Mouse (Mus musculus): ENCODE results near the gene Msh4. TPM values are rescaled to one million over a fixed set of nuclear protein-coding genes. Genes with fewer than 3 reads are reported as not detected.

Gene Msh4
- total RNA-seq, 1 experiment from 2014 or later: 0.23 TPM

DNA sequence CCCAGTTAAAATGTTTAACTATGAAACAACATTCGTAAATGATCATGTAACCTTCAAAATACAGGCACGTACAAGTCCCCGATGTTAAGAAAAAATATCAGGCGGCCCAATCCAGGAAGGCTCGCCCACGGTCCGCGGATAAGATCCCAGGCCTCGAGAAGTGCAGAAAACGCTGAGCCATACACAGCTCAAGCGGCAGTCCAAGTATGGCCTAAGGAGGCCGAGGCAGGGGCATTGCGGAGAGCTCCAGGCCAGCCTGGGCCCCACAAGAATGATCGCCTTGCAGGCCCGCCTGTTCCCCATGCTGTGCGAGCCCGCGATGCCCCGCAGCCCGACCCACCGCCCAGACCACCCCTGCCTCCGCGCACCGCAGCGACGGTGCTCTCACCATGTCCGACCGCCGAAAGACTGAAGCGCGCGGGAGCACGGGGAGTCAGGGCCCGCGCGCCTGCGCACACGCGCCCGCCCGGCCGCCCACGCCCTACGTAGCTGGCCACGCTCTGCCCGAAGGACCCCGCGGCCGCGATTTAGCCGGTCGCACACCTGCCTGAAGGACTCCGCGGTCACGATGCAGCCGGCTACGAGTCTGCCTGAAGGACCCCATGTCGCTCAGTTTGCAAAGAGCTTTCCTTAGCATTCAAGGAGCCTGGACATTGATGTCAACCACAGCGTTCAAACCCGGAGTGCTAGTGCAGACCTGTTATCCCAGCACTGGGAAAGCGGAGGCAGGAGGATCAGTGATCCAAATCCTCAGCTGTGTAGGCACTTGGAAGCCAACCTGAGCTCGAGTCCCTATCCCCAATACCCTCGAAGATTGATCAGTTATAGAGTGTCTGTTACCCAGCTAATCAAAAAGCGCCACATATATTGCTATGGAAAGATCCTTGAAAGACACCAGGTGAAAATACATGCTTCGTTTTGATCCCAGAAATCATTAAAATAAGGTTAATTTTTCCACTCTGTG lies 6.9 kb upstream of the Msh4 start, which contains the start of gene Rabggtb:
Gene Rabggtb, minus strand, starts transcription at position 464 of the 964 bp plus-strand sequence.
- peak; percentile 98 for ATAC-seq (ENCODE audit: extremely low read depth, insufficient number of reproducible peaks, low FRiP score, poor library complexity, severe bottlenecking)

DNA sequence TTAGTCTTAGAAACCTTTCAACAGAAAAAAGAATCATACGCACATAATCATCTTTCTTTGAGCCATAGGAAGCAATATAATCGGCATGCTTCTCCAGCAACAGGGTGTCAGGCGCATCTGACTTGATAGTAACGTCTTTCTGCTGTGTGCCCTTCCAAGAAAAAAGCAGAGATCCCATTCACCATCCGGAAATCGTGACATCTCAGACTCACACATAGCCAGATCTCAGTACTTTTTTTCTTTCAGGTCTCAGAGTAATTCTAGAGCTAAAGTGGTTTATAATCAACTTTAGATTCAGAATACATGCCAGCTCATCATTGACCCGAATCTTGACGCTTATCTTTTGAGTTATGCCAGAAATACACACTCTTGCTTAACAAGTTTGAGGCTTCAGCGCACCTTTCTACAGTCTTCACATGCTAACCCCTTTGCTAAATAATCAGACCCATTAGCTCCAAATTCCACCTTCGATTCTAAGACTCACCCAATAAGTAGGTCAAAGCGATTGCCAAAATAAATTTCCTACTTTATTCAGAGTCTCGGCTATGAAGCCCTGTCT lies 6.0 kb upstream of the Msh4 start:
- no peak for ATAC-seq (ENCODE audit: extremely low read depth, insufficient number of reproducible peaks, low FRiP score, poor library complexity, severe bottlenecking)

DNA sequence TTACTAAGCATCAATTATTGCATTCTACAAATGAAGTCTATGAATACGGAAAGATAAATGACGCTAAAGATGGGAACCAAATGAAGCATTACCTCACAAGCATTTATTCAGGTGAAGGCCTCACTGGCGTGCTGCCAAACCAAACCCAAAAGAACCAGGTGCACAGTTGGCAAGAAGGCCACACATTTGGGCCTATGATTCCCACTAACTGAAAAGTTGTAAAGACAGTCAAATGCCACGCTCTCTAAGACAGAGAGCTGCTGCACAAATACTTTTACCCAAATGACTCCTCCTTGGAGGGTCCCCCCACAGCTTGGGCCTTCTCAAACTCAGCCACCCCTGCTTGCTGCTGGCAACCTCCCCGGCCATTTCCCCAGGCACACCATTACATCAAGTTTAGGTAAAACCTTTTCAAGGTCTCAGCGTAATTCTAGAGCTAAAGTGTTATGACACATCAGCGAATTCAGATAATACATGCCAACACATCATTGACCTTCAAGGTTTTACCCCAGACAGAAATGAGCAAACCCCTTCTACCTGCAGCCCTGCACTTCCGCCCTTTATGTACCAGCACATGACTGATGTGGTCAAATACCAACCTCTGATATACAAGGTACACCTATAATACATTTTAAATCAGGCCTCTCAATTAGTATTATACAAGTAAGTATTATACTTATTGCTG lies 5.4 kb upstream of the Msh4 start:
- ATAC-seq (ENCODE audit: extremely low read depth, insufficient number of reproducible peaks, low FRiP score, poor library complexity, severe bottlenecking): no peak

DNA sequence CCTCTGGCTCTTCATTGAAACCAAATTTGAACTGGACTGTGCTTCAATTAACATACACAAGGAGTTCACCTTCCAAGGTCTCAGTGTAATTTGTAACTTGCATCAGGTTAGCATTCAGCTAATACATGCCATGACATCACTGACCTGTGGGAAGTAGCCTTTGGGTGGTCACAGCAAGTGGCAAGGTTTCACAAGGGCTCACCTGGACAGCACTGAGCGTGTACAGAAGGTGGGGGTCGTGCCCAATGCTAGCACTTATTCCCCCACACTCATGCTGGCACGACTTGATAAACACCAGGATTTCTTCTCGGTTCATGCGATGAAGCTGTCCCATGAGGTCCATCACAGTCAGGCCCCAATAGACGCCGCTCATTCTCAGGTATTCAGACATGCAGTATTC lies 4.6 kb upstream of the Msh4 start:
- no peak for ATAC-seq (ENCODE audit: extremely low read depth, insufficient number of reproducible peaks, low FRiP score, poor library complexity, severe bottlenecking)

DNA sequence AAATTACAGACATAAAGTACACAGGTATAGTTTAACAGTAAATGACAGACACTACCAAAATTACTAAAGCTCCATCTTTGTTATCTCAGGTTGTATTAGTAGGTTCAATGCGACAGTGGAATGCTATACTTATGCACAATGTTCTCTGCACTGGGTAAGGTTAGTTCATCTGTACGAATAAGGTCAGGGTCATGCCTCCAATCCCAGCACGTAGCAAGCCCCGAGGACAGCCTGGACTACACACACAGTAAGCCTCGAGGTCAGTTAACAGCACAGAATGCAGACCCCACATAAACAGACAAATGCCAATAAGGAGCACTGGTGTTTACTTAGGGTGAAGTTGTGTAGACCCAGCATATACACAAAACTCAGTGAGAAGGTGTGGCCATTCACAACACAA lies 3.0 kb upstream of the Msh4 start:
- ATAC-seq (ENCODE audit: extremely low read depth, insufficient number of reproducible peaks, low FRiP score, poor library complexity, severe bottlenecking): no peak

DNA sequence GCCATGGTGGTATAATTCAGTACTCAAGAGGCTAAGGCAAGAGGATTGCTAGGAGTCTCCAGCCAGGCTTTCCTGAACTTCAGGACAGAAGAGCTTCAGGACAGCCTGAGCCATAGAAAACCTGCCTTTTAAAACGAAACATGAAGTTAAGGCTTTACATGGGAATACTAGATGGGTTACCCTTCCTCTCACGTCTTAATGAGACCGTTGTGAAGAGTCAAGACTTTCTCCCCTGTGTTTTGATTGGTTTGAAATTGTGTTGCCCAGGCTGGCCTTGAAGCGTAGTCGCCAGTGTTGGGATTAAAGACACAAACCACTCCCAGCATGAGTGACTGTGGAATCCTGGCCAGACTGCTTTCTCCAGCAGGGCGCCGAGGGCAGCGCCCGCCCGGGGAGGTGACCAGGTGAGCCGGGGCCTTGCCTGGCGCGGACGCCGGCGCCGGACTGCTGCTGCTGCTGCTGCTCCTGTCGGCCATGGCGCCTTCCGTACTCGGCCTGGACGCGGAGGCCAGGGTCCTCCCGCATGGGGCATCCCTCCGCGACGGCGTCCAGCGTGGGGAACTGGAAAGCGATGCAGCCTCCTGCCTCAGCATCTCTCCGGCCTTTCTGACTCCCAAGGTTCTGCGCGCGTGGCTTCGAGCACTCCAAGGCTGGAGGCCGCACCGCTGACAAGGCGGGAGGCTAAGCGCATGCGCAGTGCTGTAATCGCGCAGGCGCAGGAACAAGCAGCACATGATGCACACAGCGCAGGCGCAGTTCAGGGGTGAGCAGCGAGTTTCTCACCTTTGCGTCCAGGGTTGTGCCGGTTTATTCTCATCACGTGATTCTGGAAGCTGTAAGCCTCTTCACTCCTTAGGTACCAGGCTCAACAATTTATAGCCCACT lies 445 bp downstream of the Msh4 start:
- no peak for ATAC-seq (ENCODE audit: extremely low read depth, insufficient number of reproducible peaks, low FRiP score, poor library complexity, severe bottlenecking)

DNA sequence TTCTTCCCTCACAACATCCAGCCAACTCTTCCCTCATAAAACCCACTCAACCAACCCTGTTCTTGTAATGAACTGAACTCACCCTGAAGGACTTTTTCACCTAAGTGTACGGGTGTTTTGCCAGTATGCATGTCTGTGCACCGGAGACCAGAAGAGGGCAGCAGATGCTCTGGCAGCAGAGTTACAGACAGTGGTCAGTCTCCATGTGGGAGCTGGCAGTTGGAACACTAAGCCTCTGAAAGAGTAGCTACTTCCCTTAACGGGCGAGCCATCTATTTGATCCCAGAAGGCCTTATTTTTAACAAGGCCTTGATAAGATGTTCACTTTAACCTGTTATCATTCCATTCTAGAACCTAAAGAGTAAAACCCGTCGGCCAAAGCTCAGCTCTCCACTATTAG lies 1.4 kb downstream of the Msh4 start:
- no peak for ATAC-seq (ENCODE audit: extremely low read depth, insufficient number of reproducible peaks, low FRiP score, poor library complexity, severe bottlenecking)

DNA sequence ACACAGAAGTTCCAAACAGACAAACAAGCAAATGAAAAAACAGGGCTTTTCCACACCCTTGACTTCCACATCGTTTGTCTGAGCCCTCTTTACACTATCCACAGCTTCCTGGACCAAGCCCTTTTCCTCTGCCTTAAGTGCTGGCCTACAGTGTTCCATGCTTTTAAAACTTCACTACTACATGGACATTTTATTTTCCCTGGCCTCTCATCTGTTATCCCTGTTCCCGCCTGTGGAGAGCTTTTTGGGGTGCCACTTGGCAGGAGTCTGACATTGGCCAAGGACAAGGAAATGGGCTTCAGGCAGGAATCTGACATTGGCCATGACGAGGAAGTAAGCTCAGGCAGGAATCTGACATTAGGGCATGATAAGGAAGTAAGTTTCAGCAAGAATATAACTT lies 3.3 kb downstream of the Msh4 start:
- no peak for ATAC-seq (ENCODE audit: extremely low read depth, insufficient number of reproducible peaks, low FRiP score, poor library complexity, severe bottlenecking)

DNA sequence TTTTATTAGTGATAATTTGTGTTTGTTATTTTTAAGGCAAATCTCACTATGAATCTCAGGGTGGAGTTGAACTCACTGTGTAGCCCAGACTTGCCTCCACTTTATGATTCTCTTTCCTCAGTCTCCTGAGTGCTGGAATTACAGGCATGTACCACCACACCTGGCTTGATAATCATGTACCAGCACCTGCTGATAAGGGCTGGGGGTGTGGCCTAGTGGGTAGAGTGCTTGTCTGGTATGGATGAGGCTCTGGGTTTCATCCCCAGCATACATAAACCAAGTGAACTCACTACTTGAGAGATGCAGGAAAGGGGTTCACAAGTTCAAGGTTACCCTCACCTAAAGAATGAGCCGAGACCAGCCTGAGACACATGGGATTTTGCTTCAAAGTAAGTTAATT lies 4.0 kb downstream of the Msh4 start:
- ATAC-seq (ENCODE audit: extremely low read depth, insufficient number of reproducible peaks, low FRiP score, poor library complexity, severe bottlenecking): no peak

DNA sequence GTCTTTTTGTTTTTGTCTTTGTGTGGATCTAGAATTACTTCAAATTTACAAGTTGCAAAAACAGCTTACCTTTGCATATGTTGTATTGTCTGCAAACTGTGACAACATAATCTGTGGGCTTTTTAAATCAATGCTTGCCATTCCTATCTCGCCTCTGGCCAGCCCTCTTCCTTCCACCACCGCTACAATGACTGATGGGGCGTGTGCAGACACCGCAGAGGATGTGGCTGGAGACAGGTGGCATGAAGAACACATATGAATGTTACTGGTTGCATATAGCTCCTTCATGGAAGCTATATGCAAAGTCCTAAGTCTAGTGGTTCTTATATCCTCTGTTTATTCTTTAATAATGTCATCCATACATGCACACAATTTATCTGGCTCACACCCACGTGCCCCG lies 8.7 kb downstream of the Msh4 start:
- ATAC-seq (ENCODE audit: extremely low read depth, insufficient number of reproducible peaks, low FRiP score, poor library complexity, severe bottlenecking): no peak

DNA sequence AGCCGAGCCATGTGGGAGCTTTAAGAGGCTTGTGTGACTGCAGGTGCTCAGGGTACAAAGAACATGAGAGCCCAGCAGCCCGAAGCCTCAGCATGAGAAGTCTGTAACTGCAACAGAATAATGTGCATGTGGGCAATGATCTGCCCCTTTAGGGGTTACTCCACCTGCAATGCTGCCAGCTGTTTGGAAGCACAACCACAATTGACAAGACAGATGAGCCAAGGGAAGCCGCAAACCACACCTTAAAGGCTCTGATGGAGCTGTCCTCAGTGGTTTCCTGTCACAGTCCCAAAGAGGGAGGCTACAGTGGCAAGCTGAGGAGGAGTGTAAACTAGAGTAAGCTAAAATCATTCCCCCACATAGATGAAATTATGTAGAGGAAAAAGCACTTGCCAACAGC lies 10.5 kb downstream of the Msh4 start:
- no peak for ATAC-seq (ENCODE audit: extremely low read depth, insufficient number of reproducible peaks, low FRiP score, poor library complexity, severe bottlenecking)

DNA sequence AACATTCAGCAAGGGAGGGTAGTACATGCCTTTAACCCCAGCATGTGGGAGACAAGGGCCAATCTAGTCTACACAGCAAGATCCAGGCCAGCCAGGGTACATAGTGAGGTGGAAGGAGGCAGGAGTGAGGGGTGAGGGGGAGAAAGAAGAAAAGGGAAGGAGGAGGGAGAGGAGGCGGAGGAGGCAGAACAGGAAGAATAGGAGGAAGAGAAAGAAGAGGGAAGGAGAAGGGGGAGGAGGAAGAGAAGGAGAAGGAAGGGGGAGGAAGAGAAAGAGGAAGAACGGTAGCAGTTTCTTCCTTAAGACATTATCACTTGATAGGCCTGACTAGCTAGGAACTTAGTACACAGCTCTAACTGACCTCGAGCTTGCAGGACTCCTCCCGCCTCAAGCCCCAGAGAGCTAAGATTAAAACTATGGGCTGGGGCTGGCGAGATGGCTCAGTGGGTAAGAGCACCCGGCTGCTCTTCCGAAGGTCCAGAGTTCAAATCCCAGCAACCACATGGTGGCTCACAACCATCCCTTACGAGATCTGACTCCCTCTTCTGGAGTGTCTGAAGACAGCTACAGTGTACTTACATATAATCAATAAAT lies 16.7 kb downstream of the Msh4 start:
- ATAC-seq (ENCODE audit: extremely low read depth, insufficient number of reproducible peaks, low FRiP score, poor library complexity, severe bottlenecking): no peak

DNA sequence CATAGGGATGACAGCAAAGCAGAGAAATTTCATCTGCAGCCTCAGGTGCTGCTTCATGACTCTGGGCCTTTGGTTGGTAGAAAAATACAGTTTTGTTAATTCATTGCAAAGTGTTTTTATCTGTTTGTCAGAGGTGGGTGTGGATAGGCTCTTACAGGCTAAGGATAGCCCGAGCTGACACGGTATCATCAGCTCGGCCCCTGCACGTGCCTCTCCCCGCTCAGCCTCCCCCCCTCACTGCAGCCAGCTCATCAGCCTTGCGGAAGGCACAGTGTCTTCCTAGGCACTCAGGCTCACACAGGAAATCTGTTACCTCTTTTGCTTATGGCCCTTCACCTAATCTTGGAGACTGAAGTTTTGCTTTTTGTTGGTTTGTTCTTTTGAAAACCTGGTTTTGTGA lies 17.8 kb downstream of the Msh4 start:
- no peak for ATAC-seq (ENCODE audit: extremely low read depth, insufficient number of reproducible peaks, low FRiP score, poor library complexity, severe bottlenecking)

DNA sequence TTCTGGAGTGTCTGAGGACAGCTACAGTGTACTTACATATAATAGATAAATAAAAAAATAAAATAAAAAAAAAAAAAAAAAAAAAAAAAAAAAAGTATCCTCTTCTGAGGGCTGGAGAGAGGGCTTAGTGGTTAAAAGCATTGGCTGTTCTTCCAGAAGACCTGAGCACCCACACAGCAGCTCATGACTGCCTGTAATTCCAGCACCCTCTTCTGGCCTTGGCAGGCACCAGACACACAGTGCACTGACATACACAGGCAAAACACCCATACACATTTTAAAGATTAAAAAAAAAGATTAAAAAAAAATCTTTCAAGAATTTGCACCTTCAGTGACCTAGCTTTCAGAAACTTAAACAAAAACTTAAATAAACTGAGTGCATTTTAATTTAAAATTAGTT lies 19.6 kb downstream of the Msh4 start:
- no peak for ATAC-seq (ENCODE audit: extremely low read depth, insufficient number of reproducible peaks, low FRiP score, poor library complexity, severe bottlenecking)

DNA sequence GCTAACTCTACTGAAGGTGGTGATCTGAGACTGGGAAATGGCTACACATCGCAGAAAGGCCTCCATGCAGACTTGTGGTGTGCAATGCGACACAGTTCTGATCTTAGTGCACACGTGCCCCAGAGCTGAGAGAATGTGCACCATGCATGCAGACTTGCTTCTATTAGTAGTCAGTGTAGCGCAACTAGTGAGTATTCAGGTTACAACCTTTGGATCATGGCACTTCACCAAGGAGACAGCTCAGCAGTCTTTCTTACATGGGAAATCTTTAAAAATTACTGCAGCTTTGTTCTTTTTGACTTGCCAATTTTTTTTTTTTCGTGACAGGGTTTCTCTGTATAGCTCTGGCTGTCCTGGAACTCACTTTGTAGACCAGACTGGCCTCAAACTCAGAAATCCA lies 34.5 kb downstream of the Msh4 start:
- no peak for ATAC-seq (ENCODE audit: extremely low read depth, insufficient number of reproducible peaks, low FRiP score, poor library complexity, severe bottlenecking)

DNA sequence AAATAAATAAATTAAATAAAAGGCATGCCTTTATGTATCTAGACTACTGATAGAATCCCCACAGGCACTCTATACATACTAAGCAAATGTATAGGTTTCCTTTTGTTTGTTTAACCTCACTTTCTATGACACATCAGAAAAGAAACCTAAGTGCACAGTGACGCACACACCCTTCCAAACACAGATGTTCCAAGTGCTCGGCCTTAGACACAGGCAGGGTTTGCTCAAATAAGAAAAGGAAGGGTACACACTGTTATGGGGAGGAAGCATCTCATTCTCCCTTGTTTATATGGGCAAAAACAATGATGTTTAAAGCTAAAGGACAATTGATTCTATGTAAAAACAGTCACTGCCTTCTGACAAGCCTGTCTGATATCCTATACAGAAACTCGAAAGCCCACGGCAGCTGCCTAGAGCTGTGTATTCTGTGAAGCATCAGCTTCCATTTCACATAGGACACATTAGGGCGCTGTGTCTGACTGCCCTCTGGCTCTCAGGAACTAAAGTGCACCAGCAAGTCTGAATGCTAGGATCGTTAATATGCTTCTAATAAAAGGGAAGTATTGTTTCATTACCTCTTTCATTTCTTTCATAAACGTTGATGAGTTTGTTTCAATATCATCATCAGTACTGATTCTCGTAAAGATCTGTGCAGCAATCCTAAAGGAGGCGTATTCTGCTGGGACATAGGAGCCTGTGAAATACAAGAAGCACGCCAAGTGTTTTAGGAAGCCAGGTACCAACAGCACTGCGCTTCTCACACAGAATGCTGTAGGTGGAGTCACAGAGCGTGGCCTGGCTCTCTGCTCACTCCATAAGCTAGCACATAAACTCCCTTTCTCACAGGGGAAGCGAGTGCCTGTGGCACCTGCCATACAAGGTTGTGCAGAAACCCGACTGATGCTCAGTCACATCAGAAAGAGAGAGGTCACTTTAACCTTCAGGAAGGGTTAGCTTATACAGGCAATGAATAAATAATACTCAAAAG lies 38.5 kb downstream of the Msh4 start:
- ATAC-seq (ENCODE audit: extremely low read depth, insufficient number of reproducible peaks, low FRiP score, poor library complexity, severe bottlenecking): no peak

DNA sequence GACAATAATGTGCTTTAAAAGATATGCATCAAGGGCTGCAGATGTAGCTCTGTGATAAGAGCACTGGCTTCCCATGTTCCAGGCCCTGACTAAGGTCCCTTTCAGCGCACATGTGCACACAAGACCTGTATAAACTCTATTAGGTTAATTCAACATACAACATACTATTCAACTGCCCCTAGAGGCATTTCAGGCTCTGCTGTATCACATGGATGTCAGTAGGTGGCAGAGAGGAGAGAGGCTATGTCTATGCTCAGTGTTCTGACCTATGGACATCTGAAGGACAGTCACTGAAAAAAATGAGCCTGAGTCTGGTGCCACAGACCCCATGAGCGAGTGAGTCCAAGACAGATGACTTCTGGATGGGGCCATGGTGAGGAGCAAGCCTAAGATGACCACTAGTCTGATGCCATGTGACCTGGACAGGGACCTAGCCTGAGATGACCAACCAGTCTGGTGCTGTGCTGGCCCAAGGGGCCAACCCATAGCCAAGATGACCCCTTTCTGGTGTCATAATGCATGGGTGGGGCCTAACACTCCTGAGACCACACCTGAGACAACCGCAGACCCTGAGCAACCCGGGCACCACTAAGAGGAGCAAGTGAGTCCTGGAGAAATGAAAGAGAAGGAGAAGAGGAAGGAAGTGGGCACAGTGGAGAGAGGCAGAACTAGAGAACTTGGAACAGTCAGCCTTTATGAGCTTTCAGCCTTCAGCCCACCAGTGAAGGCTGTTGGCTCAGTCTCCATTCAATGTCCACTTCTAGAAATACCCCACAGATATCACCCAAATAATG lies 41.1 kb downstream of the Msh4 start:
- ATAC-seq (ENCODE audit: extremely low read depth, insufficient number of reproducible peaks, low FRiP score, poor library complexity, severe bottlenecking): no peak

Data from neutrophil, adult 5-6 weeks (primary cell).